Mouse (Mus musculus) C2C12 (cell line): ENCODE results near the gene Csf2rb.
"Not testable (repeated sequence)": the region's sequence is repeated elsewhere in the genome, so short reads cannot be mapped to it uniquely, and the experiment has no call there.

Source experiments
- CTCF ChIP-seq: IDR thresholded peaks from one replicate; pipeline ENCODE4 v1.5.1; 2011; ENCODE audit not compliant: control insufficient read depth, insufficient read depth, insufficient read length
- MAX ChIP-seq: IDR thresholded peaks from one replicate; pipeline ENCODE4 v1.6.1; 2011; ENCODE audit warnings: mild to moderate bottlenecking, control low read depth
- MYOD1 ChIP-seq: IDR thresholded peaks from one replicate; pipeline ENCODE4 v1.6.1; 2011; ENCODE audit warnings: low read depth; ENCODE audit not compliant: control insufficient read depth, insufficient read length
- MYOG ChIP-seq: IDR thresholded peaks from one replicate; pipeline ENCODE4 v1.6.1; 2011; ENCODE audit not compliant: control insufficient read depth, insufficient read length; ENCODE audit errors: extremely low read depth
- USF1 ChIP-seq: IDR thresholded peaks from one replicate; pipeline ENCODE4 v1.6.1; 2011; ENCODE audit warnings: low read depth, mild to moderate bottlenecking, control low read depth, moderate library complexity

DNA sequence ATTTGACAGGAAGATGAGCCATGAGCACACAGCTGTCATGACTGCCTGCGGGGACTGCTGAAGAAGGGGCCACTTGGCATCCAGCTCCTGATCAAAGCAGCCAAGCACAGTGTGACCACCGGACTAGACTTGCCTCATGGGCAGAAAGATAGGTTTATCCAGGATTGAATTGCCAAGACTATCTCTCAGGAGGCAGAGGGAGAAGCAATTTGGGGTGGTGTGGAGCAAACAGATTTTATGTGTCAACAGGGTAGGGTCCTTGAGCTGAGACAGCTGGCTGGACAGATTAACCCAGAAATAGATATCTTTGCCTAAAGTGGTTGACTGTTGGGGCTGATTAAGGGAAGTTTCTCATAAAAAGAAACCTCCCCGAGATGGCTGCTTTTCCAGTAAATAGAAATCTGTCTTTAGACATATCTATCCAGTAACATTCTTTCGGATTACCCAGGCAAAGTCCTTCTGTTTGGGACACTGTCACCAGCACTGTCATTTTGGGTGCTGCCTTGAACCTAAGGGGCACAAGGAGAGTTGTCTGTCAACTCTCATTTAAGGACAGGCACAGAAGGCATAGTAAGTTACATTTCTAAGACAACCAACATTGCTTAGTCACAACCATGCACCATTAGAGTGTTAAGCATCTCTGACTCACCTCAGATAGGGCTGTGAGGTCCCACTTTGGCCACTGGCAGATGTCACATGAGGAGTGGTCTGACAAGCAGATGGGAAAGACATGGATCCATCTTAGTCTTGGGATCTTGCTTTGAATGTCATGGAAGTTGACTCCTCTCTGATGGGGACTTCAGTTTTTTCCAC lies 12.9 kb upstream of the Csf2rb start:
- TF ChIP-seq USF1, CTCF, MAX, MYOD1, MYOG: not testable (repeated sequence)
